Mouse (Mus musculus) NIH3T3 (cell line): Measurements from ENCODE around the gene Gm29276.
"Not testable (repeated sequence)": the region's sequence is repeated elsewhere in the genome, so short reads cannot be mapped to it uniquely, and the experiment has no call there.

Experiments
- DNase-seq: peaks from one replicate; pipeline ENCODE4 v3.0.0-alpha.2; 2012; ENCODE audit warnings: low read depth

Gm29276 gene

GRCm38 (mm10) chrY:42582150-42582549 lies at the start of gene Gm29276:
Gm29276 (minus strand) TSS chrY:42582250.
- not testable (repeated sequence) for DNase-seq
